Mouse (Mus musculus): ENCODE measurements around the gene Mief2. TPM values are rescaled to one million over a fixed set of nuclear protein-coding genes. Genes with fewer than 3 reads are reported as not detected.

The Mief2 gene
- polyA plus RNA-seq, 1 experiment from 2014 or later, result 12.9 TPM

GRCm38 (mm10) chr11:60712040-60712439 lies 16.2 kb upstream of the Mief2 start:
- no peaks in the 10 kb centered on the region for H3K9me3 ChIP-seq (ENCODE audit: control insufficient read depth, low read depth, low read length)
- 93% methylated on average over 18 of the region's 18 CpGs for WGBS
- no peaks in the 10 kb centered on the region for H3K27me3 ChIP-seq (ENCODE audit: control insufficient read depth, insufficient read depth, low read length)
- H3K27ac ChIP-seq (ENCODE audit: low read length), result no peak overlapping the region
- H3K36me3 ChIP-seq (ENCODE audit: control insufficient read depth, insufficient read depth, low read length), result peaks cover 92% of the 10 kb centered on the region
- no peak overlapping the region for H3K4me3 ChIP-seq (ENCODE audit: low read depth, low read length)
- no peak for ATAC-seq (ENCODE audit: insufficient number of reproducible peaks, insufficient read depth, low FRiP score, low read depth)
- H3K4me1 ChIP-seq (ENCODE audit: control insufficient read depth, insufficient read depth, low read length), result no peaks in the 10 kb centered on the region
- H3K9ac ChIP-seq (replicated peaks; ENCODE audit: low read depth, low read length), result no peak overlapping the region
- H3K4me2 ChIP-seq (replicated peaks; ENCODE audit: low read depth, low read length), result no peak overlapping the region

DNA sequence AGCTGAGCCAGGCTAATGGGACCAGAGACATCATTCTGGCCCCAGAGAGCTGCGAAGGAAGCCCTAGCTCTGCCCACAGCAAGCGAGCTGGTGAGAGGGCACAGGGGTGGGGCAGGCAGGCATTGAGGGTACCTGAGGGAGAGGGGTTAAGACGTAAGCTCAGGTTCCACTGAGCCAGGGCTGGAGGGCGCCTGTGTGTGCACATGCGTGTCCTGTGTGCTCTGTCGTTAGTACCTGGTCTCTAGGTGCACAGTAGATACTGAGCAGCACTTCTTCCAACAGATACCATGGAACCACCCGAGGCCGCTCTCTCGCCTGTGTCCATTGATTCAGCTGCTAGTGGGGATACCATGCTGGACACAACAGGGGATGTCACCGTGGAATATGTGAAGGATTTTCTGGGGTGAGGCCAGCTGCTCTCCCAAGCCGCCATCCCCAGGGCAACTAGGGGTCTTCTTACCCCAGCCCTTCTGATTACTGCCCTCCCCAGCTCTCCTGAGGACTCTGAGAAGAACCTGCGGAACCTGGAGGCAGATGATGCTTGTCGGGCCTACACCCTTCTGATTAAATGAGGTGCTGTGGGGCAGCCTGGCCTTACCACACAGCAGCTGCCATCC lies 15.5 kb upstream of the Mief2 start:
- WGBS, result 91% methylated on average over 13 of the region's 13 CpGs
- Histone ChIP-seq H3K9me3 (ENCODE audit: control insufficient read depth, low read depth, low read length) (no peaks in the 10 kb centered on the region), H3K4me1 (ENCODE audit: control insufficient read depth, insufficient read depth, low read length) (no peaks in the 10 kb centered on the region), H3K4me3 (ENCODE audit: low read depth, low read length) (no peak overlapping the region), H3K27ac (ENCODE audit: low read length) (no peak overlapping the region), H3K4me2 (replicated peaks; ENCODE audit: low read depth, low read length) (no peak overlapping the region), H3K36me3 (ENCODE audit: control insufficient read depth, insufficient read depth, low read length) (peaks cover 88% of the 10 kb centered on the region), H3K27me3 (ENCODE audit: control insufficient read depth, insufficient read depth, low read length) (no peaks in the 10 kb centered on the region), H3K9ac (replicated peaks; ENCODE audit: low read depth, low read length) (no peak overlapping the region)
- no peak for ATAC-seq (ENCODE audit: insufficient number of reproducible peaks, insufficient read depth, low FRiP score, low read depth)

DNA sequence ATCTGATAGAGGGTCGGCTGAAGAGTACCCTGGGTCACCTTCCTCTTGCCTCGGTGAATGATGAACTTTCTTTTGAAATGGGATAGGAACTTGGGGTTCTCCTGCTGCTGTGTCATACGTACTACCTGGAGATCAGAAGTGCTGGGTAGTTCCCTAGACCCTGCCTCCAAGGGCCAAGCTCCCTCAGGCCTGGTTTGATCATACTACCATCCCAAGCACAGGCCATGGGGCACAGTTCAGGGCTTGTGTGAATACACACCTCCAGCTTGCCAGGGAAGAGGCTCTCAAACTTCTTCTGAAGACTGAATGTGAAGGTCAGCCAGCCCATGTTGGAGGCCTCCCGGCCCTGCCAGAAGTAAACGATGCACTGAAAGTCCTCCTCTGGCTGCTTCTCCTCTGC lies 12.4 kb upstream of the Mief2 start:
- Histone ChIP-seq H3K4me3 (ENCODE audit: low read depth, low read length) (no peak overlapping the region), H3K4me2 (replicated peaks; ENCODE audit: low read depth, low read length) (no peak overlapping the region), H3K9ac (replicated peaks; ENCODE audit: low read depth, low read length) (no peak overlapping the region), H3K9me3 (ENCODE audit: control insufficient read depth, low read depth, low read length) (no peaks in the 10 kb centered on the region), H3K27ac (ENCODE audit: low read length) (no peak overlapping the region), H3K36me3 (ENCODE audit: control insufficient read depth, insufficient read depth, low read length) (peaks cover 79% of the 10 kb centered on the region), H3K4me1 (ENCODE audit: control insufficient read depth, insufficient read depth, low read length) (no peaks in the 10 kb centered on the region), H3K27me3 (ENCODE audit: control insufficient read depth, insufficient read depth, low read length) (no peaks in the 10 kb centered on the region)
- WGBS, result 84% methylated on average over 5 of the region's 5 CpGs
- no peak for ATAC-seq (ENCODE audit: insufficient number of reproducible peaks, insufficient read depth, low FRiP score, low read depth)

GRCm38 (mm10) chr11:60719263-60719662 lies 8.9 kb upstream of the Mief2 start:
- H3K27ac ChIP-seq (ENCODE audit: low read length), result no peak overlapping the region
- H3K27me3 ChIP-seq (ENCODE audit: control insufficient read depth, insufficient read depth, low read length), result no peaks in the 10 kb centered on the region
- no peak overlapping the region for H3K4me3 ChIP-seq (ENCODE audit: low read depth, low read length)
- no peaks in the 10 kb centered on the region for H3K9me3 ChIP-seq (ENCODE audit: control insufficient read depth, low read depth, low read length)
- 63% methylated on average over 5 of the region's 5 CpGs for WGBS
- no peaks in the 10 kb centered on the region for H3K4me1 ChIP-seq (ENCODE audit: control insufficient read depth, insufficient read depth, low read length)
- no peak overlapping the region for H3K4me2 ChIP-seq (replicated peaks; ENCODE audit: low read depth, low read length)
- H3K36me3 ChIP-seq (ENCODE audit: control insufficient read depth, insufficient read depth, low read length), result peaks cover 72% of the 10 kb centered on the region
- no peak; the same call in 1 of the 2 replicates for ATAC-seq (ENCODE audit: insufficient number of reproducible peaks, insufficient read depth, low FRiP score, low read depth)
- no peak overlapping the region for H3K9ac ChIP-seq (replicated peaks; ENCODE audit: low read depth, low read length)

DNA sequence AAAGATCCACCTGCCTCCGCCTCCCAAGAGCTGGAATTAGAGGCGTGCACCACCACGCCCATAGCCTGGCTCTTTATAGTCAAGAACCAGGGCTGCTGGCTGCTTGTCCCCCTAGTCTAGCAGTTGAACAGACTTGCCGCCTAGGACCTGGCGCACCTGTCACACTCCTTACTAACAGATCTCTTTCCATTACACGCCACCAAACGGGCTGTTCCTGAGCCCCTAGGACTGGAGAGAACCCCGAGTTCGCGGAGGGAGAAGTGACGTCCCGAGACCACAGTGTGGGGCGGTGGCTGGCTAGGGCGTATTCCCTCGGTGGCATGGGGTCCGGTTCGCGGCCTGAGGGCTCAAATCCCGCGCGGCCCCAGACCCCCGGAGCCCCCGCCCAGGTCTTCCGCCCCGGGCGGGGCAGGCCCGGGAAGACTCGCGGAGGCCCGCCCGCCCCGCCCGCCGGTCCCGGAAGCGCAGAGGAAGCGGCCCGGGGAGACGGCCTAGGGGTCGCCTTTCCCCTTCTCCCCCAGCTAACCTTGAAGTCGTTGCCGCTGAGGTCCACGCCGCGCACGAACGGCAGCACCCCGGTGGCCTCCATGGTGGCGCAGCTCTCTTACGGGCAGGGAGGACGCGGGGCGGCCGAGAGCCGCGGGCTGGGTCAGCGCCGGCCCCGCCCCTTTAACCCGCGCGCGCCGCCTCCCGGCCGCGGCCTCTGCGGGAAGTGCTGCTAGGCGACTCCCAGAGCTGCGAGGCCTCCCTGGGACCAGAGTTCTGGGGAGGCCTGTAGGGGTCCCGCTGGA lies 1.4 kb upstream of the Mief2 start, which contains the start of gene Flii:
TSS of gene Flii (minus strand) at position 663 of the 791 bp plus-strand sequence.
- under 1% methylated on average over 57 of the region's 71 CpGs for WGBS
- Histone ChIP-seq H3K9me3 (ENCODE audit: control insufficient read depth, low read depth, low read length) (no peaks in the 10 kb centered on the region), H3K27ac (ENCODE audit: low read length) (peak within 1 kb of the TSS; percentile 89), H3K4me1 (ENCODE audit: control insufficient read depth, insufficient read depth, low read length) (peaks cover 17% of the 10 kb centered on the region; the same call in 1 of the 2 replicates), H3K4me3 (ENCODE audit: low read depth, low read length) (peak within 1 kb of the TSS; percentile 87), H3K4me2 (replicated peaks; ENCODE audit: low read depth, low read length) (peak within 1 kb of the TSS; percentile 66), H3K36me3 (ENCODE audit: control insufficient read depth, insufficient read depth, low read length) (peaks cover 19% of the 10 kb centered on the region), H3K9ac (replicated peaks; ENCODE audit: low read depth, low read length) (peak within 1 kb of the TSS; percentile 87), H3K27me3 (ENCODE audit: control insufficient read depth, insufficient read depth, low read length) (no peaks in the 10 kb centered on the region)
- ATAC-seq (ENCODE audit: insufficient number of reproducible peaks, insufficient read depth, low FRiP score, low read depth), result peak; percentile 66

DNA sequence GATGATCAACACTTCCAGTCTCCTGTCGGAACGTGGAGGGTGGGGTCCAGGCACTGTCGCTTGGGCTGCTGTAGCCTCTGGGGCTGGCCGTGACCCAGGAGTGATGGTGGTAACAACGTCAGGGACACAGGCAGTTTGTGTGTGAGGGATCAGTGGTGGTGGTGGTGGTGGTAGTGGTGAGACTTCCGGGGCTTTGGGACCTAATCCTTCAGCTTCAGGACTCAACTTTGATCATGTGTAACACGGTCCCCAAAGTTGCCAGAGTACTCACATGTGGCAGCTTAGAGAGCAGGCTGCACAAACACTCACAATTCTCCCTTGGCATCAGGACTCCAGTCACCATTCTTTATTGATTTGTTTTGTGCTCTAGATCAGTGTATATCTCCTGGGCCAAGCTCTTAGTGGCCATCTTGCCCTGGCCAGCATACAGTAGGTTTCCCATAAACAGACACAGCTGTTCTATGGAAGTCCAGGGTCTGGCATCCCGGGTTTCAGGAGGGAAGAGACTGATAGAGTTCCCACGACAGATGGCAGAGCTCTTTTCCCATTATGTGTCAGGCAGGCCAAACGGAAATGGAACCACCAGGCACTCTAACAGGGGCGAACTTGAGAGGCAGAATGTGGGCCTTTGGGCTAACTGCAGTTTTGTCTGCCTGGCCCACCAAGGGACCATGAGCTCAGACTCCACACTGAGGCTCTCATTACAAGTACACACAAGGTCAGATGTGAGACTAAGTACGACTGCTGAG lies 632 bp upstream of the Mief2 start:
- H3K9me3 ChIP-seq (ENCODE audit: control insufficient read depth, low read depth, low read length), result no peaks in the 10 kb centered on the region
- peaks cover 17% of the 10 kb centered on the region; the same call in 1 of the 2 replicates for H3K4me1 ChIP-seq (ENCODE audit: control insufficient read depth, insufficient read depth, low read length)
- peak overlapping the region; percentile 89 for H3K27ac ChIP-seq (ENCODE audit: low read length)
- no peak for ATAC-seq (ENCODE audit: insufficient number of reproducible peaks, insufficient read depth, low FRiP score, low read depth)
- H3K36me3 ChIP-seq (ENCODE audit: control insufficient read depth, insufficient read depth, low read length), result peaks cover 11% of the 10 kb centered on the region
- H3K4me3 ChIP-seq (ENCODE audit: low read depth, low read length), result peak overlapping the region; percentile 87
- WGBS, result 4% methylated on average over 12 of the region's 12 CpGs
- peak overlapping the region; percentile 87; the same call in 1 of the 2 replicates for H3K9ac ChIP-seq (replicated peaks; ENCODE audit: low read depth, low read length)
- peak overlapping the region; percentile 66 for H3K4me2 ChIP-seq (replicated peaks; ENCODE audit: low read depth, low read length)
- H3K27me3 ChIP-seq (ENCODE audit: control insufficient read depth, insufficient read depth, low read length), result no peaks in the 10 kb centered on the region

GRCm38 (mm10) chr11:60729217-60729641 lies 1.0 kb downstream of the Mief2 start:
- H3K27ac ChIP-seq (ENCODE audit: low read length), result no peak overlapping the region
- 60% methylated on average over 6 of the region's 6 CpGs for WGBS
- peak overlapping the region; percentile 87; the same call in 1 of the 2 replicates for H3K4me3 ChIP-seq (ENCODE audit: low read depth, low read length)
- H3K4me1 ChIP-seq (ENCODE audit: control insufficient read depth, insufficient read depth, low read length), result peaks cover 17% of the 10 kb centered on the region; the same call in 1 of the 2 replicates
- H3K4me2 ChIP-seq (replicated peaks; ENCODE audit: low read depth, low read length), result peak overlapping the region; percentile 66
- H3K36me3 ChIP-seq (ENCODE audit: control insufficient read depth, insufficient read depth, low read length), result peaks cover 4% of the 10 kb centered on the region
- no peaks in the 10 kb centered on the region for H3K9me3 ChIP-seq (ENCODE audit: control insufficient read depth, low read depth, low read length)
- H3K9ac ChIP-seq (replicated peaks; ENCODE audit: low read depth, low read length), result no peak overlapping the region
- no peak for ATAC-seq (ENCODE audit: insufficient number of reproducible peaks, insufficient read depth, low FRiP score, low read depth)
- no peaks in the 10 kb centered on the region for H3K27me3 ChIP-seq (ENCODE audit: control insufficient read depth, insufficient read depth, low read length)

GRCm38 (mm10) chr11:60730169-60730568 lies 2.0 kb downstream of the Mief2 start:
- Histone ChIP-seq H3K4me2 (replicated peaks; ENCODE audit: low read depth, low read length) (no peak overlapping the region), H3K4me1 (ENCODE audit: control insufficient read depth, insufficient read depth, low read length) (peaks cover 17% of the 10 kb centered on the region; the same call in 1 of the 2 replicates), H3K27me3 (ENCODE audit: control insufficient read depth, insufficient read depth, low read length) (no peaks in the 10 kb centered on the region), H3K27ac (ENCODE audit: low read length) (no peak overlapping the region), H3K9me3 (ENCODE audit: control insufficient read depth, low read depth, low read length) (no peaks in the 10 kb centered on the region), H3K4me3 (ENCODE audit: low read depth, low read length) (no peak overlapping the region), H3K9ac (replicated peaks; ENCODE audit: low read depth, low read length) (no peak overlapping the region), H3K36me3 (ENCODE audit: control insufficient read depth, insufficient read depth, low read length) (peaks cover 3% of the 10 kb centered on the region; the same call in 1 of the 2 replicates)
- 82% methylated on average over 9 of the region's 9 CpGs for WGBS
- ATAC-seq (ENCODE audit: insufficient number of reproducible peaks, insufficient read depth, low FRiP score, low read depth), result no peak

Data from stomach, embryonic 14.5 days (tissue).